Mouse (Mus musculus) neutrophil, adult 5-6 weeks (primary cell): ENCODE measurements around the gene Foxp1. TPM values are rescaled to one million over a fixed set of nuclear protein-coding genes. Genes with fewer than 3 reads are reported as not detected.
A peak's percentile ranks its signal among the peaks of the same experiment; 100 is the strongest.

ENCODE experiments used
- ATAC-seq: fragments of 151-379, 151-347 bp; 2 replicates; pipeline ENCODE4 v1.8.0; 2017; ENCODE audit warnings: mild to moderate bottlenecking, moderate TSS enrichment; ENCODE audit not compliant: insufficient number of reproducible peaks, poor library complexity, low FRiP score, severe bottlenecking; ENCODE audit errors: extremely low read depth
- total RNA-seq: library from RNA; stranded (forward); fragments of 200-1000 nt; gene quantifications from 2 replicates; pipeline ENCODE4 v1.2.3, GENCODE M21; 2017

The Foxp1 gene
- total RNA-seq, 1 experiment from 2014 or later, result 448 TPM

DNA sequence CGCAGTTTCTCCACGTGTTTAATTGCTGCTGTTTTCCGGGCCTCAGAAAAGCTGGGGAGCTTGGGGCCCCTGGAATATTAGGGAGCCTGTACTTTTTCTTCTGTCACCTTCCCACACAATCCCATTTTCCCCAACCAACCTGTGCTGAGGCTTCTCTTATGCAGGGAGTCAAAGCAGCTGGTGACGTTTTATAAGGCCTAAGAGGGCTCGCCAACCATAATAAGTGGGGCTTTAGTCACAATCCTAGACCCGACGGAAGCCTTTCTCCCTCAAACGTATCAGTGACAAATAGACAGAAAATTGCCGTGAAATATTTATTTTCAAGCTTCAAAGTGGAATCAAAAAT is 362.2 kb downstream of the Foxp1 start:
- no peak for ATAC-seq

GRCm38 (mm10) chr6:99159452-99160347 is 362.8 kb downstream of the Foxp1 start:
- ATAC-seq, result no peak

GRCm38 (mm10) chr6:99153682-99154081 is 368.8 kb downstream of the Foxp1 start:
- no peak for ATAC-seq

- no peak for ATAC-seq
These were observed 376.1 kb downstream of the Foxp1 start for GRCm38 (mm10) chr6:99146400-99146905.

DNA sequence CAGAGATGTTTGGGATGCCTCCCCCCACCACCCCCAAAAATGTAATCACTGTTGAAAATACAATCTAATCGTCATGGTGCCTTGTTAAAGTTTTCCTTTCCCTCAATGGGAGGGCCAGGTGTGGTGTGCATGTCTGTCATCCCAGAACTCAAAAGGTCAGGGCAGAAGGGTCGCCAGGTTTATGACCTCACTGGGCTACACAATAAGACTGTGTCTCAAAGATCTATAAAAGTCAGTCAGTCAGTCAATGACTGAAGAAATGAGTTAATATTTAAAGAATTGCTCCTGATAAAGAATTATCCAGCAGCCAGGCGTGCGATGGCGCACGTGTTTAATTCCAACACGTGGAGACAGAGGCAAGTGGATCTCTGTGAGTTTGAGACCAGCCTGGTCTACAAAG is 377.5 kb downstream of the Foxp1 start:
- ATAC-seq, result no peak

DNA sequence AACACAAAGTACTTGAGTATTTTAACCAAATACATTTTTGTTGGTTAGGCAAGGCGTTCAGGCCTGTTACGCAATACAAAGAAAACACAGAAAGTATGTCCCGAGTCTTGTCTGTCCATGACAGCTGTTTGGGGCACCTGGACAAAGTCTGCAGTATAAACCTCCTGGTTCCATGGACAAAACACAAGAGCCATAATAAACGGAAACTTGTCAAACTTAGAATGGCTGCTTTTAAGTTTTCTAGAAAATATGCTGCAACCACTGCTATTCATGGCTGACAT is 378.8 kb downstream of the Foxp1 start:
- ATAC-seq, result no peak

GRCm38 (mm10) chr6:99142900-99143755 is 379.4 kb downstream of the Foxp1 start:
- no peak for ATAC-seq

DNA sequence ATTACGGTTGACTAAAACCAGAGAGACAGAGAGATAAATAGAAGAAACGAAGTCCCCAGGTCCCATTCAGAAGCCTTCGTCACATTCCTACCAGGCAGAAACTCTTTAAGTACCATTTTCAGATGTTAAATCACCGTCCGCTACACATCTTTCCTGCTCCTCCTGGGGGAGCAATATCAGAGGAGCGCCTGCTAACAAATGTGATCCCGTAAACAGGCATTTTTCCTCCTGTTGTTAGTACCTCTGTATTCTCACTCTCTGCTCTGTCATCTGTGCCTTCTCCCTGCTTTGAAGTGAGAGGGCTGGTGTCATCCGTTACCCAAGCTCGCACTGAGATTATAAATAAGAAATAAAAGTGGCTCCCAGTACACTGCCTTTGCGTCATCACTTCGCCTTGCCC is 384.5 kb downstream of the Foxp1 start:
- no peak for ATAC-seq

DNA sequence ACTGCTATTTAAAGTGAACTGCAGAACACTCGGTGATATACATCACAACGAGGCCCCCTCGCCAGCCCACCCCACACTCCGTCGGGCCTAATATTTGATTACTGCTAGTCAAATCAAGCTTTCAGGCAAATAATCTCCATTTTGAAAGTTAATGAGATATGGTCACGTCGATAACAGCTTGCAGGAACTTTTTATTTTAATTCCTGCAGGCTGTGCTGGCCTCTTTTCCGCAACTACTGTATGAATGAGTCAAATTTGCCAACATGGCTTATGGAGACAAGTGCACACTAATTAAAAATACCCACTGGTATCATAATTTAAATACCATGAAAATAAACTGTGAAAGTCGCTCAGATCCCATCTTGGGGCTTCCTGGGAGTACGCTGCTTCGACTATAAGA is 385.4 kb downstream of the Foxp1 start:
- no peak for ATAC-seq

DNA sequence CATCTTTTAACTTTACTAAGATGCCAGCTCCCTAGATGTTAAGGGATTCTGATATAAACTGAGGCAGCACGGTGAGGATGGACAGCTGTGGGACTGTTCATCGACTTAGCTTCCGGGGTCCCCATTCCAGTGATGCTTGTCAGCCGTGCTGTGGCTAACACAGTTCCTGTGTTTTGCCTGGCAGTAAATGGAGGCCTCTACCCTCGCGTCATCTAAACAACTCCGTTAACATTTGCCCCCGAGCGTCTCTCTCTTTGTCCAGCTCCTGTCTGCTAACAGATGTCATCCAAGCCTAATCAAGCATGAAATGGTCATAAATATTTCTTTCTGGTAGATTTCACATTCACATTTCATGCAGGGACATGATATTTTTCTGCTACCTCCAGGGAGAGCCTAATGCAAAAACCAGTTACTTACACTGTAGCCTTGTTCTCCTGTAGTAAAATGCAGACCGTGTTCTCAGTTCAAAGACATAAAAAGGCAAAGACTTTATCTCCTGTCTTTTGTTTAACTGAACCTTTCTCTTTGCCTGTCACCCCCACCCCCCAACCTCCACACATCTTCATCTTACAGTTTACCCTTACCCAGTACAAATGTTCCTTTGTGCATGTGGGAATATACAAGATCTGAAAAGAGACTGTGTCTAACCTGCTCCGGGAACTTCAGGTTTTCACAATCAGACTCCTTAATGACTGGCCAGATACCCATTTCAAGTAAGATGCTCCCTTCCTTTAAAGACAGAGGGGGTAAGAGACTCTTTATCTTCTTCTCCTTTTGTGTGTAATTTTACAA is 386.4 kb downstream of the Foxp1 start:
- no peak for ATAC-seq

DNA sequence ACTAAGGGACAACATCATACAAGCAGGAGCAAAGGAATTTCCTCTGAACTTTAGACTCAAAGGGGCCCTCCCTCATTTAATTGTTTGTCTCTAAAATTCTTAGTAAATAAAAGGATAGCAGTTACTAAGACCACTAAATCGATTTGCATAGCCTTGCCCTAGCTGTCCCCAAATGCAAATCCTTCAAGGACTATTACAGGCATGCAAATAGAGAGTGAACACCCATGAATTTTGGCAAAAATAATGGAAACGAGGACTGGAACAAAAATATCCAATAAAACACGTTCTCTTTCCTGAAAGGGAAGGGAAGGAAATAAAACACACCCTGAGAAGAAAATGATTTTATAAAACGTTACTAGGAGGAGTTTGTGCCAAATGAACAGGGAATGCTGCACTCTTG is 390.7 kb downstream of the Foxp1 start:
- ATAC-seq, result no peak

GRCm38 (mm10) chr6:99130758-99131410 is 391.6 kb downstream of the Foxp1 start:
- peak; percentile 27; the same call in 1 of the 2 replicates for ATAC-seq

- ATAC-seq, result peak; percentile 60
These were observed 395.8 kb downstream of the Foxp1 start for GRCm38 (mm10) chr6:99126717-99127116.

DNA sequence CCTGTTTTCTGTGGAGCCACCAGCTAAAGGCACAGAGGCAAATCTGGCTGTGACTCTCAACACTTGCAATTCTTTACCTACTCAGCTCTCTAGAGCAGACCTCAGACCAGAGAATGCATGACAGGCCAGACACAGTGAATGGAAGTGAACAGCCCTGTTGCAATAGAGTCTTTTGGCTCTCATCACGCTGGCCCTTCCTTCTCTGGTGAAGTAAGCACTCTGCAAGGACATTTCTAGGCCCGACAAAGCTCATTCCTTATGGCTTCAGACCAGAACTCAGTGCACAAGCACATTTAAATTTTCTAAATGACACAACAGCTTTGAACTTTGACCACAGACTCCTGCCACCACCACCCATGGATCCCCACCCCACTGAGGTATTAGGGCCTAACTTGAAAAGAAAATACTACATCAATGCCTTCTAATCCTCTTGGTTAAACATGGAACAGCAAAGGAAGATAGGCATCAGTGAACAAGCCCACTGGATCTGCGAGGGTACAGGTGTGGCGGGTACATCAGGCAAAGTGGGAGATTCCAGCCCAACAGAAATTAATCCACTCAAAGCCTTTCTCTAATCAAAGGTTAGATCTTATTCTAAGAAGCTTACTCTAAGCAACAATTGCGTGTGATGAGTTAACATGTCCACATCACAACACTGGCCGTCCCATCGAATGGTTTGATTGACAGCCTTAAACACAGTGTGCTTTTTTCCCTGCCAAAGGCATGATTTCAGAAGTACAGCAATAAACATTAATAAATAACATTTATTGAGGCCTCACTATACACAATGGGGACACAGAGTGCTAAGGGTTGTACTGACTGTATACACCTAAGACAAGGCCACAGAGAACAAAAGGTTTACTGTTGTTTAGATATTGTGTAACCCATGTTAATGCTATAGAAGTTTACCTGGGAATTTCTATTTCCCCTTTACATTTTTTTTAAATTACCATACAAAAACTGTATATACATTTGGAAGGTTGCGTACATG is 401.4 kb downstream of the Foxp1 start:
- ATAC-seq, result no peak

- no peak for ATAC-seq
These were observed 404.0 kb downstream of the Foxp1 start for GRCm38 (mm10) chr6:99118534-99118933.

DNA sequence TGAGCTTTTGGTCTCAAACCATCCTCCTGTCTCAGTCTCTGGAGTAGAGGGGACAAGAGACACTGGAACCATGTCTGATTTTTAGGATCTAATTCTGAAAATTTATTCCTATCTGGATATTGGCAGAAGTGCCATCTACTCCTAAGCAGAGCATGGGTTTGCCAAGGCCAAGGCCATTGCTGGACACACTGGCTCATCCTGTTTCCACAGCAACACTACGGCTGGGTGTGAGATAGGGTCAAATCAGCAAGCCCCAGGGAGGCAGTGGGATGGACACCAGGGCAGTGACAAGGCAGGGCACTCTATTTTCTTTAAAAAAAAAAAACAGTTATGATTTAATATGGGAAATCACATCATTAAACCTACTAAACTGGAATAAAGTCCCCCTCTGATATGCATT is 405.1 kb downstream of the Foxp1 start:
- ATAC-seq, result no peak

- ATAC-seq, result no peak
These were observed 410.7 kb downstream of the Foxp1 start for GRCm38 (mm10) chr6:99111856-99112255.

GRCm38 (mm10) chr6:99108417-99108816 is 414.1 kb downstream of the Foxp1 start:
- ATAC-seq, result no peak
